Mouse (Mus musculus): Measurements from ENCODE around the gene Mcemp1. TPM values are rescaled to one million over a fixed set of nuclear protein-coding genes. Genes with fewer than 3 reads are reported as not detected.

Gene Mcemp1
- polyA plus RNA-seq, 1 experiment from 2014 or later: not detected

- no peaks in the 10 kb centered on the region for H3K9me3 ChIP-seq
- H3K4me3 ChIP-seq: no peak overlapping the region
- no peaks in the 10 kb centered on the region for H3K27me3 ChIP-seq (replicated peaks)
Observed at GRCm38 (mm10) chr8:3674671-3675070, 9.1 kb downstream of the Mcemp1 start.

GRCm38 (mm10) chr8:3676131-3676992 lies 10.8 kb downstream of the Mcemp1 start, which contains the start of gene Trappc5:
Gene Trappc5 (plus strand): TSS chr8:3676299.
- Histone ChIP-seq H3K36me3 (peaks cover 28% of the 10 kb centered on the region), H3K4me3 (peak within 1 kb of the TSS; percentile 97), H3K4me2 (peak within 1 kb of the TSS; percentile 91), H3K27me3 (replicated peaks) (no peaks in the 10 kb centered on the region), H3K27ac (replicated peaks) (peak within 1 kb of the TSS; percentile 95), H3K9me3 (no peaks in the 10 kb centered on the region), H3K9ac (peak within 1 kb of the TSS; percentile 99), H3K4me1 (peaks cover 17% of the 10 kb centered on the region)
- peak; percentile 72 for ATAC-seq (ENCODE audit: extremely low read depth, insufficient number of reproducible peaks, low FRiP score, low TSS enrichment)
- 1% methylated on average over 61 of the region's 61 CpGs for WGBS

More at GRCm38 (mm10) chr8:3674671-3675070, 9.1 kb downstream of the Mcemp1 start:
- Histone ChIP-seq H3K4me1 (peaks cover 17% of the 10 kb centered on the region), H3K4me2 (no peak overlapping the region), H3K36me3 (peaks cover 11% of the 10 kb centered on the region), H3K27ac (replicated peaks) (no peak overlapping the region), H3K9ac (no peak overlapping the region)
- no peak for ATAC-seq (ENCODE audit: extremely low read depth, insufficient number of reproducible peaks, low FRiP score, low TSS enrichment)
- 36% methylated on average over 3 of the region's 3 CpGs for WGBS

GRCm38 (mm10) chr8:3676993-3677579 lies 11.5 kb downstream of the Mcemp1 start:
- H3K9ac ChIP-seq: peak overlapping the region; percentile 99
- peaks cover 34% of the 10 kb centered on the region for H3K36me3 ChIP-seq
- H3K9me3 ChIP-seq: no peaks in the 10 kb centered on the region
- WGBS: 6% methylated on average over 15 of the region's 15 CpGs
- no peaks in the 10 kb centered on the region for H3K27me3 ChIP-seq (replicated peaks)
- H3K4me1 ChIP-seq: peaks cover 17% of the 10 kb centered on the region
- peak overlapping the region; percentile 91 for H3K4me2 ChIP-seq
- H3K27ac ChIP-seq (replicated peaks): peak overlapping the region; percentile 95
- peak overlapping the region; percentile 97 for H3K4me3 ChIP-seq
- no peak for ATAC-seq (ENCODE audit: extremely low read depth, insufficient number of reproducible peaks, low FRiP score, low TSS enrichment)

DNA sequence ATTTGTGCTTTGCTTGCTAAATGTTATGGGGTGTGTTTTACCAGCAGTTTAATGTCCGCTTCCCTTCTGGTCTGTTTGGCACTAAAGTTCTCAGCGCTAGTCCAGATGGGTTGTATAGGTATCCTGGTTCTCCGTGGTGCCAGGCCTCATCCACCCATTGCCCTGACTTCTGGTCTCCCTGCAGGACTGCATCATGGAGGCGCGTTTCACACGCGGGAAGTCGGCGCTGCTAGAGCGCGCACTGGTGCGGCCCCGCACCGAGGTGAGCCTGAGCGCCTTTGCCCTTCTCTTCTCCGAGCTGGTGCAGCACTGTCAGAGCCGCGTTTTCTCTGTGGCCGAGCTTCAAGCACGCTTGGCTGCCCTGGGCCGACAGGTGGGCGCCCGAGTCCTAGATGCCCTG lies 13.3 kb downstream of the Mcemp1 start:
- Histone ChIP-seq H3K4me3 (no peak overlapping the region), H3K4me2 (no peak overlapping the region), H3K9me3 (no peaks in the 10 kb centered on the region), H3K4me1 (peaks cover 17% of the 10 kb centered on the region), H3K9ac (no peak overlapping the region), H3K27ac (replicated peaks) (no peak overlapping the region), H3K27me3 (replicated peaks) (no peaks in the 10 kb centered on the region), H3K36me3 (peaks cover 43% of the 10 kb centered on the region)
- 95% methylated on average over 23 of the region's 23 CpGs for WGBS
- no peak for ATAC-seq (ENCODE audit: extremely low read depth, insufficient number of reproducible peaks, low FRiP score, low TSS enrichment)

DNA sequence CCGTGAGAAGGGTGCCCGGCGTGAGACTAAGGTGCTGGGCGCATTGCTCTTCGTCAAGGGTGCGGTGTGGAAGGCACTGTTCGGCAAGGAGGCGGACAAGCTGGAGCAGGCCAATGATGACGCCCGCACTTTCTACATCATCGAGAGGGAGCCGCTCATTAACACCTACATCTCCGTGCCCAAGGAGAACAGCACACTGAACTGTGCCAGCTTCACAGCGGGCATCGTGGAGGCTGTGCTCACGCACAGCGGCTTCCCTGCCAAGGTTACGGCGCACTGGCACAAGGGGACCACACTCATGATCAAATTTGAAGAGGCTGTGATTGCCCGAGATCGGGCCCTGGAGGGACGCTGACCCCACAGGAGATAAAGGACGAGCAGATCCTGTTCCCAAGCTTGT lies 13.7 kb downstream of the Mcemp1 start:
- Histone ChIP-seq H3K4me3 (no peak overlapping the region), H3K9ac (no peak overlapping the region), H3K27me3 (replicated peaks) (no peaks in the 10 kb centered on the region), H3K4me1 (peaks cover 17% of the 10 kb centered on the region), H3K27ac (replicated peaks) (no peak overlapping the region), H3K36me3 (peaks cover 43% of the 10 kb centered on the region), H3K4me2 (no peak overlapping the region), H3K9me3 (no peaks in the 10 kb centered on the region)
- WGBS: 93% methylated on average over 23 of the region's 23 CpGs
- ATAC-seq (ENCODE audit: extremely low read depth, insufficient number of reproducible peaks, low FRiP score, low TSS enrichment): no peak

- 79% methylated on average over 5 of the region's 5 CpGs for WGBS
- no peaks in the 10 kb centered on the region for H3K27me3 ChIP-seq (replicated peaks)
- no peak for ATAC-seq (ENCODE audit: extremely low read depth, insufficient number of reproducible peaks, low FRiP score, low TSS enrichment)
- H3K27ac ChIP-seq (replicated peaks): no peak overlapping the region
- peaks cover 43% of the 10 kb centered on the region for H3K36me3 ChIP-seq
- H3K4me1 ChIP-seq: peaks cover 17% of the 10 kb centered on the region
- H3K9me3 ChIP-seq: no peaks in the 10 kb centered on the region
- no peak overlapping the region for H3K4me2 ChIP-seq
- H3K9ac ChIP-seq: no peak overlapping the region
- H3K4me3 ChIP-seq: no peak overlapping the region
Observed at GRCm38 (mm10) chr8:3679656-3680055, 14.1 kb downstream of the Mcemp1 start.

DNA sequence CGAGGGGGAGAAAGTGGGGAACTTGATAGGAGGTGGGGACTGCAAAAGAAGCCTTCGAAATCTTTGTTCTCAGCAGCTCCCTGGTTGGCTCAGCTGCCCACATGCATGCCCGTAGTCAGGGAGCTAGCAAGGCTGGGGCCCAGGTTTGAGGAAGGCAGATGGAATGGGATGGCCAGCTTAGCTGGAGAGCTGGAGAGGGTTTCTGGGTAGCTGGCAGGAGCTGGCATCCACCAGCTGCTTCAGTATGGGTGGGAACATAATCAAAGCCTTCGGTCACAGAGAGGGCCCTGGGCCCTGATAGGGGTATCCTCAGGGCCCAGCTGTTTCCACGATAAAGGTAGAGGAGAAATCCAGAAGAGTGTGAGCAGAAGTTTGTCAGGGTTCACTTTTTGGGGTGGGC lies 16.9 kb downstream of the Mcemp1 start:
- Histone ChIP-seq H3K36me3 (peaks cover 43% of the 10 kb centered on the region), H3K4me3 (no peak overlapping the region), H3K27me3 (replicated peaks) (no peaks in the 10 kb centered on the region), H3K9ac (no peak overlapping the region), H3K27ac (replicated peaks) (no peak overlapping the region), H3K4me2 (no peak overlapping the region), H3K9me3 (no peaks in the 10 kb centered on the region), H3K4me1 (peaks cover 7% of the 10 kb centered on the region)
- ATAC-seq (ENCODE audit: extremely low read depth, insufficient number of reproducible peaks, low FRiP score, low TSS enrichment): no peak
- WGBS: 83% methylated on average over 5 of the region's 5 CpGs

DNA sequence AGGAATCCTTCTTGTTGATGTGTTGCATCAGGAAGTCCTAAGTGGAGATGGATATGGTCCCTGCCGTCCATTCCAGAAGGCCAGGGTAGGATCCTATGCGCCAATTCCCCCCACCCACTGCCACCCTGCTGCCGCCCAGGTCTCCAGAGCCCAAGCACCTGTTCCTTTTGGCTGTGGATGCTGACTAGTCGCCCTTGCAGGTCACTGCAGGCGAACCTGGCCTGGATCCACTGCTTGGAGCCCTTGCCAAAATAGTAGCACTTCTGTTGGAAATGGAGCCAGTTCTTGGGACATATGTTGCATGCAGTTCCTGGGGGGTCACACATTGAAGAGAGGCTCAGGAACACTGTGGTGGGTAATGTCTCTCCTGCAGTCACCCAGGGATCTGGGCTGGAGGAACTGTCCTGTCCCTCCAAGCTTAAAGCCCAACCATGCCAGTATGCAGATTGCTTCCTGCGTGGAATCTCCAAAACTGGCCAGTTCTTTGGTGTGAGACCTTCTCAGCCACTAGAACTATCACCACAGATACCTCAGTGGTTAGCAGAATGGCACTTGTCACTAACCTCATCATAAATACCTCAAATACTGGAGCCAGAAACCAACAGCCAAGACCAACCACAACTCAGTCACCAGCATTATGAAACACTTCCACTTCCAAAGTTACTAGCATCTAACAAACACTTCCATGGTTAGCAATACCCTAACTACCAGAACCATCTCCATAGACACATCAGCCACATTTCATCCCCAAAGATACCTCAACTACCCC lies 18.0 kb downstream of the Mcemp1 start:
- WGBS: 63% methylated on average over 6 of the region's 6 CpGs
- Histone ChIP-seq H3K4me3 (no peak overlapping the region), H3K27me3 (replicated peaks) (no peaks in the 10 kb centered on the region), H3K36me3 (peaks cover 43% of the 10 kb centered on the region), H3K27ac (replicated peaks) (no peak overlapping the region), H3K4me1 (no peaks in the 10 kb centered on the region), H3K9ac (no peak overlapping the region), H3K4me2 (no peak overlapping the region), H3K9me3 (no peaks in the 10 kb centered on the region)
- ATAC-seq (ENCODE audit: extremely low read depth, insufficient number of reproducible peaks, low FRiP score, low TSS enrichment): no peak

- Histone ChIP-seq H3K9me3 (no peaks in the 10 kb centered on the region), H3K36me3 (peaks cover 33% of the 10 kb centered on the region), H3K9ac (no peak overlapping the region), H3K4me1 (no peaks in the 10 kb centered on the region), H3K27me3 (replicated peaks) (no peaks in the 10 kb centered on the region; the same call in 1 of the 2 replicates), H3K27ac (replicated peaks) (no peak overlapping the region), H3K4me3 (no peak overlapping the region), H3K4me2 (no peak overlapping the region)
- ATAC-seq (ENCODE audit: extremely low read depth, insufficient number of reproducible peaks, low FRiP score, low TSS enrichment): no peak
Observed at GRCm38 (mm10) chr8:3684530-3684929, 19.0 kb downstream of the Mcemp1 start.

GRCm38 (mm10) chr8:3685422-3685821 lies 19.9 kb downstream of the Mcemp1 start:
- ATAC-seq (ENCODE audit: extremely low read depth, insufficient number of reproducible peaks, low FRiP score, low TSS enrichment): no peak
- Histone ChIP-seq H3K9me3 (no peaks in the 10 kb centered on the region), H3K4me1 (no peaks in the 10 kb centered on the region), H3K27me3 (replicated peaks) (no peaks in the 10 kb centered on the region; the same call in 1 of the 2 replicates), H3K9ac (no peak overlapping the region), H3K4me3 (no peak overlapping the region), H3K36me3 (peaks cover 24% of the 10 kb centered on the region), H3K27ac (replicated peaks) (no peak overlapping the region), H3K4me2 (no peak overlapping the region)
- 53% methylated on average over 5 of the region's 5 CpGs for WGBS

- H3K4me1 ChIP-seq: no peaks in the 10 kb centered on the region
- H3K27ac ChIP-seq (replicated peaks): no peak overlapping the region
- no peak overlapping the region for H3K4me2 ChIP-seq
- H3K36me3 ChIP-seq: peaks cover 4% of the 10 kb centered on the region; the same call in 1 of the 2 replicates
- 67% methylated on average over 6 of the region's 6 CpGs for WGBS
- H3K9me3 ChIP-seq: no peaks in the 10 kb centered on the region
- H3K4me3 ChIP-seq: no peak overlapping the region
- no peak for ATAC-seq (ENCODE audit: extremely low read depth, insufficient number of reproducible peaks, low FRiP score, low TSS enrichment)
- H3K9ac ChIP-seq: no peak overlapping the region
- H3K27me3 ChIP-seq (replicated peaks): peaks cover 3% of the 10 kb centered on the region; the same call in 1 of the 2 replicates
Observed at GRCm38 (mm10) chr8:3687537-3687936, 22.0 kb downstream of the Mcemp1 start.

All from heart, embryonic 13.5 days (tissue).